Mouse (Mus musculus): ENCODE results near the gene Mmp7. TPM values are rescaled to one million over a fixed set of nuclear protein-coding genes. Genes with fewer than 3 reads are reported as not detected.

Mmp7 gene
- total RNA-seq, 1 experiment from 2014 or later = not detected

DNA sequence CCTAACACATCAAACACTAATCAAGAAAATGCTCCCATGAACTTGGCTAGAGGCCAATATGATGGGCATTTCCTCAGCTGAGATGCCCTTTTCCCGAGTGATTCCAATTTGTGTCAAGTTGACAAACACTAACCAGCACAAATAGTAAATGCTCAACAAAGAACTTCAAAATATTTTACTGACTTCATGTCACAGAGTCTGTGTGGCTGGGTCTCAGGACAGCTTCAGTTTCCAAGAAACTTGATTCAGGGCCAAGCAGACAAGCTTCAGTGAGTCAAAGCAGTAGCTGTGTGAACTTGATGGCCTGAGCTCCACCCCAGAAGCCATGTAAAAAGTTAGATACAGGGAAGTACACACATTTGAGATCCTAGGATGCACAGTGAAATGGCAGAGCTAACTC is 52.3 kb downstream of the Mmp7 start:
- no peak for DNase-seq

DNA sequence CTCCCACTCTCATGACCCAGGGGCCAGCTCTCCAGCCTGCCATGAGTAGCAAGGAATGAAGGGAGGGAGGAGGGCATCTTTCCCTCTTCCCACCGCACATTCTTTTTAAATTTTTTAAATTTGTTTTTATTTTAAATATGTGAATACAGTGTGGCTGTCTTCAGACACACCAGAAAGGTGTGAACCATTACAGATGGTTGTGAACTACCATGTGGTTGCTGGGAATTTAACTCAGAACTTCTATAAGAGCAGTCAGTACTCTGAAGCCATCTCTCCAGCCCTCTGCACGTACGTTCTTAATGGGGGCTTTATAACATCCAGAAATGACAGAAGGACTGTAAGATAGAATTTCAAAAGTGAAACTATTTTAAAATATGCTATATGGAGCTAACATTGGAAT is 57.0 kb downstream of the Mmp7 start:
- DNase-seq = no peak

Other genes starting within 250 kb of the Mmp7 start
- not detected in 2 replicates for gene Mmp3, start 246.3 kb upstream of the Mmp7 start, total RNA-seq (2021)
- not detected in 2 replicates for gene Mmp10, start 189.7 kb upstream of the Mmp7 start, total RNA-seq (2021)
- gene Mmp8, start 133.6 kb upstream of the Mmp7 start, total RNA-seq (2021) = 0.15 TPM in 1 of 2 replicates, not detected in the other
- 5.5 and 9.0 TPM in 2 replicates for gene Mmp27, start 120.7 kb upstream of the Mmp7 start, total RNA-seq (2021)
- not detected in 2 replicates for gene Mmp20, start 63.9 kb upstream of the Mmp7 start, total RNA-seq (2021)
- 209 TPM in 2 replicates for gene Tmem123, start 72.0 kb downstream of the Mmp7 start, total RNA-seq (2021)
- 59.7 and 72.9 TPM in 2 replicates for gene Birc2, start 145.0 kb downstream of the Mmp7 start, total RNA-seq (2021)
- gene Birc3, start 181.1 kb downstream of the Mmp7 start, total RNA-seq (2021) = 36.9 and 44.4 TPM in 2 replicates